ENCODE assay signal across 8 mouse cellular contexts in the genomic region with DNA sequence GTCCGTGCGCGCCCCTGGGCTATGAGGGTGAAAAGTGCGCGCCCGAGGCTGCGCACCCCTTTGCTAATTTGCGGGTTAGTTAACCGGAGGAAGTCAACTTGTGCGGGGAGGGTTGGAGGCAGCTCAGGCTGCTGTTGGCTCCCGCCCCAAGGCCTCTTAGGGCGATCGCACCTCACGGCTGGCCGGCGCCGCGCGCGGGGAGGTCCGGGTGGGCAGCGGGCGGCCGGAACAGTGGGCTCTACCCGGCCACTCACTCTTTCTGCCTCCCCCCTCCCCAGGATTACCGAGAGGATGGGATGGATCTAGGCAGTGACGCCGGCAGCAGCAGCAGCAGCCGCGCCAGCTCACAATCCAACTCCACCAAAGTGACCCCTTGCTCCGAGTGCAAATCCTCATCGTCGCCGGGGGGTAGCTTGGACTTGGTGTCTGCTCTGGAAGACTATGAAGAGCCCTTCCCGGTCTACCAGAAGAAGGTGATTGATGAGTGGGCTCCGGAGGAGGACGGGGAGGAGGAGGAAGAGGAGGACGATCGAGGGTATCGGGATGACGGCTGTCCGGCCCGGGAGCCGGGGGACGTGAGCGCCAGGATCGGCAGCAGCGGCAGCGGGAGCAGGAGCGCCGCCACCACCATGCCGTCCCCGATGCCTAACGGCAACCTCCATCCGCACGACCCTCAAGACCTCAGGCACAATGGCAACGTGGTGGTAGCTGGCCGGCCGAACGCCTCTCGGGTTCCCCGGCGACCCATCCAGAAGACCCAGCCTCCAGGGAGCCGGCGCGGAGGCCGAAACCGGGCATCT.
DNase-seq lines count a peak whose midpoint lies in the region; ATAC-seq and TF ChIP-seq lines count a peak whose summit lies in the region.

No protein-coding gene starts in this region.

- peaks cover 41% of the 10 kb centered on the region for H3K36me3 ChIP-seq in E14TG2a.4 (ENCODE audit: insufficient read depth, low read length)
- H3K36me3 ChIP-seq in intestine, embryonic 16.5 days (ENCODE audit: control insufficient read depth, insufficient read depth, low read length) = no peaks in the 10 kb centered on the region
- H3K36me3 ChIP-seq in stomach, embryonic 15.5 days = no peaks in the 10 kb centered on the region

- no peaks in the 10 kb centered on the region for H3K9me3 ChIP-seq in E14TG2a.4 (ENCODE audit: low read length)
- no peaks in the 10 kb centered on the region for H3K9me3 ChIP-seq in intestine, embryonic 16.5 days (ENCODE audit: control insufficient read depth, low read length)
- no peaks in the 10 kb centered on the region for H3K9me3 ChIP-seq in stomach, embryonic 15.5 days

- peak overlapping the region; percentile 97 for H3K4me2 ChIP-seq in intestine, embryonic 16.5 days (ENCODE audit: low read depth, low read length)
- H3K4me2 ChIP-seq in stomach, embryonic 15.5 days = peak overlapping the region; percentile 94

- ATAC-seq in intestine, embryonic 16.5 days = peak; percentile 0; the same call in 1 of the 2 replicates
- peak; percentile 6 for ATAC-seq in stomach, embryonic 15.5 days (ENCODE audit: insufficient read depth, low FRiP score, low read depth)

- TF ChIP-seq CTCF in E14TG2a.4 (conservative IDR thresholded peaks at IDR 0.05; ENCODE audit: low read length) = no peak

- peaks cover 64% of the 10 kb centered on the region for H3K4me1 ChIP-seq in E14TG2a.4 (replicated peaks; ENCODE audit: low read depth, low read length)
- peaks cover 9% of the 10 kb centered on the region for H3K4me1 ChIP-seq in intestine, embryonic 16.5 days (ENCODE audit: control insufficient read depth, insufficient read depth, low read length)
- peaks cover 20% of the 10 kb centered on the region for H3K4me1 ChIP-seq in stomach, embryonic 15.5 days

- WGBS in intestine, embryonic 16.5 days = 0% methylated on average over 68 of the region's 68 CpGs
- under 1% methylated on average over 67 of the region's 68 CpGs for WGBS in stomach, embryonic 15.5 days

- H3K4me3 ChIP-seq in E14TG2a.4 (replicated peaks; ENCODE audit: low read length) = peak overlapping the region; percentile 96
- peak overlapping the region; percentile 80 for H3K4me3 ChIP-seq in intestine, embryonic 16.5 days (ENCODE audit: low read length)
- H3K4me3 ChIP-seq in stomach, embryonic 15.5 days (replicated peaks) = peak overlapping the region; percentile 69

- no peaks in the 10 kb centered on the region for H3K27me3 ChIP-seq in E14TG2a.4 (ENCODE audit: insufficient read depth, low read length)
- H3K27me3 ChIP-seq in intestine, embryonic 16.5 days (replicated peaks; ENCODE audit: control insufficient read depth, insufficient read depth, low read length) = no peaks in the 10 kb centered on the region
- H3K27me3 ChIP-seq in stomach, embryonic 15.5 days (replicated peaks) = no peaks in the 10 kb centered on the region

- peak; percentile 38 to 41 for DNase-seq in frontal cortex, postnatal 10 days (ENCODE audit: low spot score in 2 of 2)
- DNase-seq in frontal cortex, postnatal 36 days (ENCODE audit: low spot score in 2 of 2) = no peak
- DNase-seq in cerebellum, postnatal 25 days = peak; percentile 45 to 48
- peak; percentile 29 for DNase-seq in gastrocnemius, postnatal 14 days
- DNase-seq in lung, postnatal 10 days = peak; percentile 52

- H3K27ac ChIP-seq in intestine, embryonic 16.5 days (ENCODE audit: low read length) = peak overlapping the region; percentile 97
- H3K27ac ChIP-seq in stomach, embryonic 15.5 days = peak overlapping the region; percentile 96

- peak overlapping the region; percentile 93 for H3K9ac ChIP-seq in intestine, embryonic 16.5 days (ENCODE audit: low read depth, low read length)
- H3K9ac ChIP-seq in stomach, embryonic 15.5 days = peak overlapping the region; percentile 52

- intact Hi-C loops in gastrocnemius, postnatal 14 days (cut with DNase I; ENCODE audit: low total_unique reads) = no loop called here

Comparison
In these comparisons a context has a peak if more than half of its experiments do, and no peak if none do; other contexts are left out.
1. DNase-seq: peak in frontal cortex, postnatal 10 days (2 of 2), cerebellum, postnatal 25 days (2 of 2), gastrocnemius, postnatal 14 days (single experiment) and lung, postnatal 10 days (single experiment); none in frontal cortex, postnatal 36 days (0 of 2).
2. Peak in every context shown above with its lines, with median percentiles within 50 percentile points of each other: H3K4me3 ChIP-seq.